Mouse (Mus musculus): ENCODE measurements around the gene Mospd3.

GRCm38 (mm10) chr5:137610548-137611244, 9.8 kb upstream of the Mospd3 start:
- no peak for TF ChIP-seq GATA1 (IDR thresholded peaks at IDR 0.05; ENCODE audit: borderline replicate concordance, low read length)
- no peak for TF ChIP-seq FLI1 (IDR thresholded peaks at IDR 0.05; ENCODE audit: low read length)
